Mouse (Mus musculus): ENCODE data around the gene Sumf1.

- TF ChIP-seq POLR2A (IDR thresholded peaks at IDR 0.05; ENCODE audit: low read depth, low read length) (no peak), CTCF (conservative IDR thresholded peaks at IDR 0.05; ENCODE audit: insufficient read depth, insufficient read length, low read depth, low read length) (no peak)
These were observed 42.7 kb upstream of the Sumf1 start for GRCm38 (mm10) chr6:108228048-108228447.
